Mouse (Mus musculus) gonadal fat pad, adult 2 months (tissue): Measurements from ENCODE around the gene Tmem132b. TPM values are rescaled to one million over a fixed set of nuclear protein-coding genes. Genes with fewer than 3 reads are reported as not detected.

Experiments
- DNase-seq: peaks from one replicate; pipeline ENCODE4 v3.0.0-alpha.2; 2012; ENCODE audit warnings: low read depth
- polyA plus RNA-seq: library from polyadenylated mRNA; depleted of rRNA; stranded (reverse); fragments of >200 nt; gene quantifications from 2 replicates; pipeline ENCODE4 v1.2.3, GENCODE M21; 2012

Tmem132b gene
- polyA plus RNA-seq, 1 experiment, result 1.6 TPM

- no peak for DNase-seq
Observed at GRCm38 (mm10) chr5:125515006-125515405, 16.6 kb upstream of the Tmem132b start.

GRCm38 (mm10) chr5:125518640-125519039, 12.9 kb upstream of the Tmem132b start:
- DNase-seq, result no peak

- no peak for DNase-seq
Observed at GRCm38 (mm10) chr5:125520930-125521590, 10.5 kb upstream of the Tmem132b start.

GRCm38 (mm10) chr5:125523361-125523760, 8.2 kb upstream of the Tmem132b start:
- DNase-seq, result no peak

- DNase-seq, result no peak
Observed at GRCm38 (mm10) chr5:125525516-125525915, 6.1 kb upstream of the Tmem132b start.

- DNase-seq, result no peak
Observed at GRCm38 (mm10) chr5:125526464-125526863, 5.1 kb upstream of the Tmem132b start.

- no peak for DNase-seq
Observed at GRCm38 (mm10) chr5:125529109-125529508, 2.5 kb upstream of the Tmem132b start.

- no peak for DNase-seq
Observed at GRCm38 (mm10) chr5:125532191-125532544, 594 bp downstream of the Tmem132b start.

GRCm38 (mm10) chr5:125532545-125533224, 1.1 kb downstream of the Tmem132b start:
- DNase-seq, result no peak

- no peak for DNase-seq
Observed at GRCm38 (mm10) chr5:125533225-125533900, 1.8 kb downstream of the Tmem132b start.

- DNase-seq, result no peak
Observed at GRCm38 (mm10) chr5:125534168-125534610, 2.6 kb downstream of the Tmem132b start.

- no peak for DNase-seq
Observed at GRCm38 (mm10) chr5:125534611-125535324, 3.2 kb downstream of the Tmem132b start.

- no peak for DNase-seq
Observed at GRCm38 (mm10) chr5:125545090-125545489, 13.5 kb downstream of the Tmem132b start.

GRCm38 (mm10) chr5:125546293-125546692, 14.7 kb downstream of the Tmem132b start:
- DNase-seq, result no peak

- no peak for DNase-seq
Observed at GRCm38 (mm10) chr5:125549750-125550489, 18.3 kb downstream of the Tmem132b start.

GRCm38 (mm10) chr5:125555732-125556131, 24.2 kb downstream of the Tmem132b start:
- DNase-seq, result no peak

- no peak for DNase-seq
Observed at GRCm38 (mm10) chr5:125563492-125563891, 31.9 kb downstream of the Tmem132b start.

GRCm38 (mm10) chr5:125565725-125566124, 34.2 kb downstream of the Tmem132b start:
- DNase-seq, result no peak

GRCm38 (mm10) chr5:125568457-125568856, 36.9 kb downstream of the Tmem132b start:
- DNase-seq, result no peak

GRCm38 (mm10) chr5:125572011-125572410, 40.4 kb downstream of the Tmem132b start:
- DNase-seq, result no peak

- no peak for DNase-seq
Observed at GRCm38 (mm10) chr5:125574886-125575285, 43.3 kb downstream of the Tmem132b start.
